Mouse (Mus musculus) brain, embryonic 14.5 days (tissue): ENCODE results near the gene Abcg8. TPM values are rescaled to one million over a fixed set of nuclear protein-coding genes. Genes with fewer than 3 reads are reported as not detected.

ENCODE experiments used
- DNase-seq: peaks from one replicate; pipeline ENCODE4 v3.0.0-alpha.2; 2011; ENCODE audit warnings: low read depth
- CTCF ChIP-seq: fragments of 200-500 bp; IDR thresholded peaks from 2 replicates; pipeline ENCODE4 v1.5.1; 2012; ENCODE audit warnings: inconsistent platforms, mild to moderate bottlenecking, moderate library complexity, borderline replicate concordance; ENCODE audit not compliant: insufficient read depth, insufficient read length; ENCODE audit errors: extremely low read depth
- POLR2A ChIP-seq: fragments of 200-500 bp; IDR thresholded peaks from 2 replicates; pipeline ENCODE4 v1.6.1; 2012; ENCODE audit warnings: mild to moderate bottlenecking, inconsistent platforms, borderline replicate concordance; ENCODE audit not compliant: poor library complexity, insufficient read depth, insufficient read length, severe bottlenecking; ENCODE audit errors: extremely low read depth
- polyA plus RNA-seq: library from polyadenylated mRNA; depleted of rRNA; stranded (reverse); fragments of >200 nt; gene quantifications from 2 replicates; pipeline ENCODE4 v1.2.3, GENCODE M21; 2012

The Abcg8 gene
- polyA plus RNA-seq, 1 experiment = 0.55 TPM

- DNase-seq = no peak
- TF ChIP-seq POLR2A = no peak
- no peak for TF ChIP-seq CTCF
These were observed 10.4 kb upstream of the Abcg8 start for GRCm38 (mm10) chr17:84665691-84666090.

- DNase-seq = no peak
- TF ChIP-seq CTCF (no peak), POLR2A (no peak)
These were observed 8.3 kb upstream of the Abcg8 start for GRCm38 (mm10) chr17:84667848-84668247.

GRCm38 (mm10) chr17:84672376-84673369 lies 3.4 kb upstream of the Abcg8 start:
- TF ChIP-seq POLR2A (no peak), CTCF (no peak)
- DNase-seq = no peak

- DNase-seq = peak; percentile 56
- no peak for TF ChIP-seq CTCF
- no peak for TF ChIP-seq POLR2A
These were observed 2.1 kb upstream of the Abcg8 start for GRCm38 (mm10) chr17:84674048-84674447.

- DNase-seq = no peak
- TF ChIP-seq CTCF = no peak
- TF ChIP-seq POLR2A = no peak
These were observed 898 bp upstream of the Abcg8 start for GRCm38 (mm10) chr17:84675204-84675603.

GRCm38 (mm10) chr17:84677595-84677994 lies 1.5 kb downstream of the Abcg8 start:
- no peak for DNase-seq
- TF ChIP-seq POLR2A (no peak), CTCF (no peak)

GRCm38 (mm10) chr17:84681670-84682069 lies 5.6 kb downstream of the Abcg8 start:
- TF ChIP-seq CTCF (no peak), POLR2A (no peak)
- DNase-seq = no peak

- DNase-seq = no peak
- no peak for TF ChIP-seq CTCF
- TF ChIP-seq POLR2A = no peak
These were observed 6.9 kb downstream of the Abcg8 start, which contains the start of gene Abcg5 for GRCm38 (mm10) chr17:84682734-84683717. Gene Abcg5, minus strand, starts transcription at chr17:84683011.

- TF ChIP-seq CTCF = no peak
- TF ChIP-seq POLR2A = no peak
- no peak for DNase-seq
These were observed 8.2 kb downstream of the Abcg8 start for GRCm38 (mm10) chr17:84684284-84684683.

- TF ChIP-seq POLR2A (no peak), CTCF (no peak)
- DNase-seq = no peak
These were observed 9.2 kb downstream of the Abcg8 start for GRCm38 (mm10) chr17:84685286-84685685.

GRCm38 (mm10) chr17:84687994-84688393 lies 11.9 kb downstream of the Abcg8 start:
- DNase-seq = no peak
- no peak for TF ChIP-seq POLR2A
- TF ChIP-seq CTCF = no peak

- TF ChIP-seq CTCF (no peak), POLR2A (no peak)
- DNase-seq = no peak
These were observed 12.7 kb downstream of the Abcg8 start for GRCm38 (mm10) chr17:84688834-84689233.
